Mouse (Mus musculus) midbrain, embryonic 10.5 days (tissue): Measurements from ENCODE around the gene Mark4. TPM values are rescaled to one million over a fixed set of nuclear protein-coding genes. Genes with fewer than 3 reads are reported as not detected.
A peak's percentile ranks its signal among the peaks of the same experiment; 100 is the strongest.

ENCODE experiments used
- DNase-seq: peaks from one replicate; pipeline ENCODE4 v3.0.0-alpha.2; 2017; ENCODE audit warnings: low spot score
- H3K27ac ChIP-seq: fragments of 300-500 bp; sonication (generic); replicated peaks from 2 replicates; pipeline ENCODE4 v1.5.1; 2016; ENCODE audit warnings: mild to moderate bottlenecking
- H3K27me3 ChIP-seq: fragments of 300-500 bp; sonication (generic); 2 replicates; pipeline ENCODE4 v1.6.1; 2016; ENCODE audit warnings: low read depth, mild to moderate bottlenecking; ENCODE audit not compliant: poor library complexity, severe bottlenecking
- H3K36me3 ChIP-seq: fragments of 300-500 bp; sonication (generic); 2 replicates; pipeline ENCODE4 v1.6.1; 2016; ENCODE audit warnings: mild to moderate bottlenecking, moderate library complexity
- H3K4me1 ChIP-seq: fragments of 300-500 bp; sonication (generic); 2 replicates; pipeline ENCODE4 v1.6.1; 2016
- H3K4me3 ChIP-seq: fragments of 300-500 bp; sonication (generic); 2 replicates; pipeline ENCODE4 v1.5.1; 2016; ENCODE audit warnings: mild to moderate bottlenecking, moderate library complexity
- H3K9me3 ChIP-seq: fragments of 300-500 bp; sonication (generic); replicated peaks from 2 replicates; pipeline ENCODE4 v1.6.1; 2016; ENCODE audit warnings: mild to moderate bottlenecking
- WGBS: fragments of 180-500 bp; shearing (Covaris S2); methylation state at CpG from one replicate; pipeline ENCODE4 v1.1.7; 2016; 5-methylcytosine and 5-hydroxymethylcytosine counted together
- polyA plus RNA-seq: library from polyadenylated mRNA; unstranded; fragments of >200 nt; fragmentation: Nextera tagmentation; extraction: Ambion mirVana; gene quantifications from 2 replicates; pipeline ENCODE4 v1.2.1, GENCODE M21; 2016

The Mark4 gene
- polyA plus RNA-seq, 1 experiment from 2014 or later = 8.0 TPM

GRCm38 (mm10) chr7:19426349-19426748, 32.3 kb downstream of the Mark4 start:
- 75% methylated on average over 6 of the region's 6 CpGs for WGBS
- Histone ChIP-seq H3K4me1 (peaks cover 3% of the 10 kb centered on the region; the same call in 1 of the 2 replicates), H3K4me3 (no peak overlapping the region), H3K27ac (no peak overlapping the region), H3K27me3 (peaks cover 22% of the 10 kb centered on the region), H3K36me3 (peaks cover 66% of the 10 kb centered on the region), H3K9me3 (no peaks in the 10 kb centered on the region)
- no peak for DNase-seq

GRCm38 (mm10) chr7:19424051-19424450, 34.6 kb downstream of the Mark4 start:
- H3K27ac ChIP-seq = no peak overlapping the region
- peaks cover 43% of the 10 kb centered on the region for H3K36me3 ChIP-seq
- 66% methylated on average over 4 of the region's 4 CpGs for WGBS
- H3K9me3 ChIP-seq = no peaks in the 10 kb centered on the region
- no peak overlapping the region for H3K4me3 ChIP-seq
- no peak for DNase-seq
- H3K4me1 ChIP-seq = peaks cover 7% of the 10 kb centered on the region
- peaks cover 45% of the 10 kb centered on the region for H3K27me3 ChIP-seq

GRCm38 (mm10) chr7:19423083-19423482, 35.5 kb downstream of the Mark4 start:
- Histone ChIP-seq H3K9me3 (peaks cover 1% of the 10 kb centered on the region), H3K36me3 (peaks cover 34% of the 10 kb centered on the region), H3K4me1 (peaks cover 7% of the 10 kb centered on the region), H3K4me3 (no peak overlapping the region), H3K27ac (no peak overlapping the region), H3K27me3 (peaks cover 54% of the 10 kb centered on the region)
- no peak for DNase-seq
- WGBS = 94% methylated on average over 3 of the region's 3 CpGs

- Histone ChIP-seq H3K4me3 (peak overlapping the region; percentile 44), H3K9me3 (peaks cover 4% of the 10 kb centered on the region), H3K27ac (no peak overlapping the region), H3K36me3 (peaks cover 13% of the 10 kb centered on the region), H3K4me1 (peaks cover 7% of the 10 kb centered on the region), H3K27me3 (peaks cover 74% of the 10 kb centered on the region)
- WGBS = 13% methylated on average over 43 of the region's 43 CpGs
- peak; percentile 88 for DNase-seq
Measured at GRCm38 (mm10) chr7:19420821-19421636, 37.6 kb downstream of the Mark4 start.

- 9% methylated on average over 28 of the region's 28 CpGs for WGBS
- Histone ChIP-seq H3K27ac (no peak overlapping the region), H3K36me3 (peaks cover 4% of the 10 kb centered on the region), H3K4me3 (no peak overlapping the region), H3K9me3 (peaks cover 4% of the 10 kb centered on the region), H3K4me1 (peaks cover 7% of the 10 kb centered on the region), H3K27me3 (peaks cover 75% of the 10 kb centered on the region)
- DNase-seq = no peak
Measured at GRCm38 (mm10) chr7:19420121-19420520, 38.5 kb downstream of the Mark4 start.

- H3K27me3 ChIP-seq = peaks cover 56% of the 10 kb centered on the region
- no peak overlapping the region for H3K4me3 ChIP-seq
- H3K36me3 ChIP-seq = no peaks in the 10 kb centered on the region
- DNase-seq = no peak
- WGBS = 86% methylated on average over 15 of the region's 15 CpGs
- peaks cover 6% of the 10 kb centered on the region for H3K4me1 ChIP-seq
- no peak overlapping the region for H3K27ac ChIP-seq
- H3K9me3 ChIP-seq = peaks cover 8% of the 10 kb centered on the region
Measured at GRCm38 (mm10) chr7:19416590-19416989, 42.0 kb downstream of the Mark4 start.

- Histone ChIP-seq H3K36me3 (no peaks in the 10 kb centered on the region), H3K27ac (no peak overlapping the region), H3K4me3 (no peak overlapping the region), H3K27me3 (peaks cover 26% of the 10 kb centered on the region), H3K9me3 (peaks cover 8% of the 10 kb centered on the region), H3K4me1 (no peaks in the 10 kb centered on the region)
- DNase-seq = no peak
- 81% methylated on average over 3 of the region's 3 CpGs for WGBS
Measured at GRCm38 (mm10) chr7:19413525-19413924, 45.1 kb downstream of the Mark4 start.

- Histone ChIP-seq H3K9me3 (peaks cover 3% of the 10 kb centered on the region; the same call in 1 of the 2 replicates), H3K36me3 (no peaks in the 10 kb centered on the region), H3K27me3 (peaks cover 11% of the 10 kb centered on the region; the same call in 1 of the 2 replicates), H3K4me3 (no peak overlapping the region), H3K4me1 (no peaks in the 10 kb centered on the region), H3K27ac (no peak overlapping the region)
- no peak for DNase-seq
- WGBS = 84% methylated on average over 5 of the region's 5 CpGs
Measured at GRCm38 (mm10) chr7:19411783-19412182, 46.8 kb downstream of the Mark4 start.

GRCm38 (mm10) chr7:19410766-19411344, 47.8 kb downstream of the Mark4 start:
- WGBS = 86% methylated on average over 11 of the region's 11 CpGs
- no peak for DNase-seq
- H3K4me3 ChIP-seq = no peak overlapping the region
- no peaks in the 10 kb centered on the region for H3K36me3 ChIP-seq
- peaks cover 12% of the 10 kb centered on the region; the same call in 1 of the 2 replicates for H3K27me3 ChIP-seq
- no peak overlapping the region for H3K27ac ChIP-seq
- no peaks in the 10 kb centered on the region for H3K4me1 ChIP-seq
- peaks cover 3% of the 10 kb centered on the region; the same call in 1 of the 2 replicates for H3K9me3 ChIP-seq

GRCm38 (mm10) chr7:19409753-19410152, 48.9 kb downstream of the Mark4 start:
- DNase-seq = no peak
- WGBS = 65% methylated on average over 6 of the region's 6 CpGs
- no peak overlapping the region for H3K4me3 ChIP-seq
- H3K4me1 ChIP-seq = peaks cover 5% of the 10 kb centered on the region; the same call in 1 of the 2 replicates
- peaks cover 23% of the 10 kb centered on the region for H3K27me3 ChIP-seq
- H3K9me3 ChIP-seq = peaks cover 3% of the 10 kb centered on the region; the same call in 1 of the 2 replicates
- H3K36me3 ChIP-seq = no peaks in the 10 kb centered on the region
- no peak overlapping the region for H3K27ac ChIP-seq

- H3K4me1 ChIP-seq = peaks cover 15% of the 10 kb centered on the region
- peaks cover 12% of the 10 kb centered on the region for H3K9me3 ChIP-seq
- DNase-seq = peak; percentile 85
- peak overlapping the region; percentile 37 for H3K4me3 ChIP-seq
- peaks cover 66% of the 10 kb centered on the region for H3K27me3 ChIP-seq
- 4% methylated on average over 19 of the region's 19 CpGs for WGBS
- no peak overlapping the region for H3K27ac ChIP-seq
- no peaks in the 10 kb centered on the region for H3K36me3 ChIP-seq
Measured at GRCm38 (mm10) chr7:19405417-19405816, 53.2 kb downstream of the Mark4 start.

- Histone ChIP-seq H3K27ac (peak within 1 kb of the TSS; percentile 53; the same call in 1 of the 2 replicates), H3K27me3 (peaks cover 75% of the 10 kb centered on the region)
Measured at GRCm38 (mm10) chr7:19404476-19404875, 54.1 kb downstream of the Mark4 start, which contains the start of gene Ckm. Gene Ckm (plus strand): TSS chr7:19404776.

More at GRCm38 (mm10) chr7:19404476-19404875, 54.1 kb downstream of the Mark4 start, which contains the start of gene Ckm:
- DNase-seq = no peak
- Histone ChIP-seq H3K36me3 (no peaks in the 10 kb centered on the region), H3K4me3 (peak within 1 kb of the TSS; percentile 76), H3K9me3 (peaks cover 12% of the 10 kb centered on the region), H3K4me1 (peaks cover 22% of the 10 kb centered on the region)
- 52% methylated on average over 7 of the region's 7 CpGs for WGBS
